Mouse (Mus musculus): Measurements from ENCODE around the gene Fam161a.

GRCm38 (mm10) chr11:22962101-22962500, 45.2 kb upstream of the Fam161a start:
- TF ChIP-seq POLR2A (IDR thresholded peaks at IDR 0.05; ENCODE audit: low read depth, low read length) (no peak), CTCF (IDR thresholded peaks at IDR 0.05; ENCODE audit: borderline replicate concordance, insufficient read depth, low read length) (no peak)
